Mouse (Mus musculus) hindbrain, postnatal 0 days (tissue): ENCODE measurements at regions not wholly inside any gene's neighbourhood (a gene's known extent, or its start where the extent isn't known, plus 50 kb on each side); places are given as distances from the start of the nearest gene placed in this dataset.
"Not testable (repeated sequence)": the region's sequence is repeated elsewhere in the genome, so short reads cannot be mapped to it uniquely, and the experiment has no call there.

Experiments
- ATAC-seq: fragments of 200-750 bp; cut with Nextera tagmentation; 2 replicates; pipeline ENCODE4 v1.8.0; 2017; ENCODE audit warnings: mild to moderate bottlenecking, moderate TSS enrichment, moderate library complexity
- DNase-seq: peaks from one replicate; pipeline ENCODE4 v3.0.0-alpha.2; 2015; ENCODE audit warnings: low spot score
- H3K27ac ChIP-seq: fragments of 300-500 bp; sonication (generic); 2 replicates; pipeline ENCODE4 v1.5.1; 2014; ENCODE audit warnings: mild to moderate bottlenecking
- H3K27me3 ChIP-seq: fragments of 300-500 bp; sonication (generic); 2 replicates; pipeline ENCODE4 v1.6.1; 2014; ENCODE audit warnings: low read length, mixed read lengths; ENCODE audit not compliant: insufficient read depth
- H3K36me3 ChIP-seq: fragments of 300-500 bp; sonication (generic); 2 replicates; pipeline ENCODE4 v1.6.1; 2014; ENCODE audit warnings: low read length, mixed read lengths; ENCODE audit not compliant: insufficient read depth
- H3K4me1 ChIP-seq: fragments of 300-500 bp; sonication (generic); 2 replicates; pipeline ENCODE4 v1.6.1; 2014; ENCODE audit warnings: antibody characterized with exemption, low read length, mixed read lengths; ENCODE audit not compliant: insufficient read depth
- H3K4me2 ChIP-seq: fragments of 300-500 bp; sonication (generic); 2 replicates; pipeline ENCODE4 v1.6.1; 2014; ENCODE audit warnings: low read depth, mild to moderate bottlenecking, low read length, moderate library complexity, mixed read lengths
- H3K4me3 ChIP-seq: fragments of 300-500 bp; sonication (generic); 2 replicates; pipeline ENCODE4 v1.5.1; 2014; ENCODE audit warnings: low read length
- H3K9ac ChIP-seq: fragments of 300-500 bp; sonication (generic); replicated peaks from 2 replicates; pipeline ENCODE4 v1.6.1; 2014; ENCODE audit warnings: mild to moderate bottlenecking, low read length, moderate library complexity, mixed read lengths
- H3K9me3 ChIP-seq: fragments of 300-500 bp; sonication (generic); 2 replicates; pipeline ENCODE4 v1.6.1; 2016; ENCODE audit warnings: low read length, mixed read lengths
- CTCF ChIP-seq: IDR thresholded peaks from 2 replicates; pipeline ENCODE4 v1.5.1; 2016; ENCODE audit warnings: antibody characterized with exemption, control low read depth, low read depth
- WGBS: fragments of 180-500 bp; shearing (Covaris S2); extraction: QIAGEN DNeasy Blood & Tissue Kit; methylation state at CpG from one replicate; pipeline ENCODE4 v1.1.7; 2014; 5-methylcytosine and 5-hydroxymethylcytosine counted together

DNA sequence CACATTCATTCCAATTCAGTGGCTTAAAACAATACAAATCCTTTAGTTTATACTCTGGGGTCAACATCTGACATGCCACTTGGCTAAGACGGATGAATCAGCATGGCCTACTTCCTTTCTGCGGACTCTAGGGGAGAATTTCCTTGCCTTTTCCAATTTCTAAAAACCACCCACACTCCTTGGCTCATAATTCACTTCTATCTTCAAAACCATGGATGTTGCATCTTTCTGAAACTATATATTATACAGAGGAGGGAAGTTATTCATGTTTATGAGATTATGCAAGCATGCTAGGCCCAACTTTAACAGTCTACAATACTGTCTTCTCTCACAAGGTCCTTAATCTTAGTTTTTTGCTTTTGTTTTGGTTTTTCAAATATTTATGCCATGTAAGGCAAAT is 273.0 kb upstream of the Col8a1 start:
- no peaks in the 10 kb centered on the region for H3K36me3 ChIP-seq
- no peak overlapping the region for H3K27ac ChIP-seq
- H3K9me3 ChIP-seq: no peaks in the 10 kb centered on the region
- no peak overlapping the region for H3K4me3 ChIP-seq
- no peak overlapping the region for H3K9ac ChIP-seq
- 79% methylated on average over 2 of the region's 2 CpGs for WGBS
- ATAC-seq (no peak), DNase-seq (no peak)
- H3K4me2 ChIP-seq: no peak overlapping the region
- H3K27me3 ChIP-seq: no peaks in the 10 kb centered on the region
- no peak for TF ChIP-seq CTCF
- H3K4me1 ChIP-seq: no peaks in the 10 kb centered on the region

DNA sequence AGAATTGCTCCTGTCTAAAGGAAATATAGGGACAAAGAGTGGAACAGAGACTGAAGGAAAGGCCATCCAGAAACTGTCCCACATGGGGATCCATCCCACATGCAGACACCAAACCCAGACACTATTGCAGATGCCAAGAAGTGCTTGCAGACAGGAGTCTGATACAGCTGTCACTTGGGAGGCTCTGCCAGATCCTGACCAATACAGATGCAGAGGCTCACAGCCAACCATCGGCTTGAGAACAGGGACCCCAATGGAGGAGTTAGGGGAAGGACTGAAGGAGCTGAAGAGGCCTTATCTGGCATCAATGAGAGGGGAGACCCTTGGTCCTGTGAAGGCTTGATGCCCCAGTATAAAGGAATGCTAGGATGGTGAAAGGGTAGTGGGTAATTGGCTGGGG is 274.0 kb upstream of the Col8a1 start:
- not testable (repeated sequence) for DNase-seq, H3K4me3 ChIP-seq, H3K4me1 ChIP-seq, H3K9me3 ChIP-seq, H3K9ac ChIP-seq, H3K36me3 ChIP-seq, H3K27ac ChIP-seq, H3K4me2 ChIP-seq, H3K27me3 ChIP-seq, ATAC-seq
- WGBS: 79% methylated on average over 1 of the region's 1 CpGs

DNA sequence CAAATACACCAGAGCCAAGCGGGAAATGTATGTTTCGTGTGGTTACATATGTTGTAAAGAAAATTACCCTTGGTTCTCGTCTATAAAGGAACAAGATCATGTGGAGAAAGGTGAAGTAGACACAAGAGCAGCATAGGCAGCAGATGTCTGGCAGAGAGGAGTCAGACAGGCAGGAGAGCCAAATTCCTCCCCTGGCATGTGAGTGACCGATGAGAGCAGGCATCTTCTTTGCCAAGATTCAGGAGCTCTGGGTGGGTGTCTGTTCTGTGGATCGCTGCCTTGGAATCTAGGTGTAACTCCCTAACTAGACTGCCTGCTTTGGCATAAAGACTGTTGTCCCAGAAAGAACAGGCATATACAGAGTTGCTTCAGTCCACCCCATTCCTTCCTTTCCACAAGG is 275.1 kb upstream of the Col8a1 start:
- Histone ChIP-seq H3K4me2 (no peak overlapping the region), H3K9ac (no peak overlapping the region), H3K36me3 (no peaks in the 10 kb centered on the region), H3K9me3 (no peaks in the 10 kb centered on the region), H3K4me3 (no peak overlapping the region), H3K4me1 (no peaks in the 10 kb centered on the region), H3K27ac (no peak overlapping the region), H3K27me3 (no peaks in the 10 kb centered on the region)
- WGBS: 57% methylated on average over 5 of the region's 5 CpGs
- no peak for TF ChIP-seq CTCF
- no peak for ATAC-seq
- peak; percentile 42 for DNase-seq

DNA sequence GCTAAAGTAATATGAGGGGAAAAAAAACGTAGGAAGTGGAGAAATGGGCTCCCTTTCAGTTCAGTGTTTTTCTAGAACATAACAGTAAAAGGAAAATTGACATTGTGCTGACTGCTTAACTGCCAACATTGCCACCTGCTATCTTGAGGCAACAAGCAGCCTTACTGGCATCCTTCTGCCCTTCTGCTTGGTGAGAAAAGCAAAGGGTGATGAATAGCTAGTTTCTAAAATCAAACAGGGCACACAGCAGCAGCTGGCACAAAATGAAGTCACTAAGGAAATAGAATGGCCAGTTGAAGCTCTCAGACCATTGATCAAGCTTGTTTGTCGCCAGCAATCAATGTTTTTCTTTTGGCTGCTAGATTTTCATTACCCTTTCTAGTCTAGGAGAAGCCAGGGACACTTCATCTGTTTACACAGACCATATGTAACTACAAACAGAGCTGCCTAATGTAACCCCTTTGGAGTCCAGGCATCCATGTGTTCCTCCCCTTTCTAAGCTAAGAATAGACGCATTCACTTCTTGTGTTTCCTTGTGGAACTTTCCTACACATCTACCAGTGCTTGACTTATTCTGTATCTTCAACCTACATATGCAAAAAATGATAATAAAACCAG is 314.2 kb upstream of the Col8a1 start:
- Histone ChIP-seq H3K27ac (no peak overlapping the region), H3K4me1 (no peaks in the 10 kb centered on the region), H3K9ac (no peak overlapping the region), H3K4me3 (no peak overlapping the region), H3K4me2 (no peak overlapping the region), H3K27me3 (no peaks in the 10 kb centered on the region), H3K36me3 (no peaks in the 10 kb centered on the region), H3K9me3 (no peaks in the 10 kb centered on the region)
- ATAC-seq (peak; percentile 29; the same call in 1 of the 2 replicates), DNase-seq (peak; percentile 45)
- 53% methylated on average over 3 of the region's 3 CpGs for WGBS
- TF ChIP-seq CTCF: no peak

DNA sequence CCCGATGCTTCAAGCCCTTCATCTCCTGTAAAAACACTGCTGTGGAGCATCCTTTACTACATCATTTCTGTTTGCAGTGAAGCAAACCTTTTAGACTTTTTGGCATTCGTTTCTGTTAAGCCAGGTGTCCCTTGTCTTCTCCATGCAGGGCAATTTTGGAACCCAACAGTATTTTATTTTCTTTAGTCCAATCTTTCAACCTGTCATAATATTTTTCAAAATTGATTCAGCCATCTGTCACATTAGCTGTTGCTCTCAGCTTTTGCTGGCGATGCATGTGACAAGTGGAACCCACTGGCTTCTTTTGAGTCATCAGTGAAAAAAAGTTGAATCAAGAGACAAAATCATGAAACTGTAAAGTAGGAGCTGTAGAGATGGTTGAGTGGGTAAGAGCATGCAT is 317.9 kb upstream of the Col8a1 start:
- H3K27ac ChIP-seq: no peak overlapping the region
- H3K4me1 ChIP-seq: no peaks in the 10 kb centered on the region
- H3K27me3 ChIP-seq: no peaks in the 10 kb centered on the region
- no peak for TF ChIP-seq CTCF
- no peak overlapping the region for H3K9ac ChIP-seq
- 74% methylated on average over 3 of the region's 3 CpGs for WGBS
- DNase-seq: peak; percentile 2
- H3K9me3 ChIP-seq: no peaks in the 10 kb centered on the region
- H3K4me2 ChIP-seq: no peak overlapping the region
- no peaks in the 10 kb centered on the region for H3K36me3 ChIP-seq
- no peak for ATAC-seq
- H3K4me3 ChIP-seq: no peak overlapping the region

DNA sequence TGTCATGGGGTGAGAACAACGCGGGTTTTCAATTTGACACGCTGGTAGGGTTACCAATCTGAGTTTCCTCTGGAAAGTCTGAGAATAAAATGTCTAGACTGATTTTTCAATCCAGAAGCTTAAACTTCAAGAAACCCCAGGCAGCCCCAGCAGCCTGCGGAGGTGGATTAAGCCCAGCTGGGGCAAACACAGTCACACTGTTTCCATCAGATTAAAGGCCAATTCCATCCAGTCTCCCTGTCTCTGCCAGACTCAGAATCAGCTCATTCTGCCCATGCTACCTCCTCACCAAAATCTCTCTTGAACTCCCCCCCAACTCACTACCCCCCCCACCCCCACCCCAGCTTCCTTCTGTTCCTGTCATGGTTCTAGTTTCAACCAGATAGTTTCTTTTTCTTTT is 307.9 kb upstream of the Dcbld2 start:
- no peak overlapping the region for H3K4me2 ChIP-seq
- no peak for DNase-seq
- no peak overlapping the region for H3K9ac ChIP-seq
- no peak overlapping the region for H3K4me3 ChIP-seq
- no peaks in the 10 kb centered on the region for H3K4me1 ChIP-seq
- H3K9me3 ChIP-seq: no peaks in the 10 kb centered on the region
- no peaks in the 10 kb centered on the region for H3K27me3 ChIP-seq
- TF ChIP-seq CTCF: no peak
- 33% methylated on average over 4 of the region's 4 CpGs for WGBS
- no peaks in the 10 kb centered on the region for H3K36me3 ChIP-seq
- ATAC-seq: no peak
- no peak overlapping the region for H3K27ac ChIP-seq

DNA sequence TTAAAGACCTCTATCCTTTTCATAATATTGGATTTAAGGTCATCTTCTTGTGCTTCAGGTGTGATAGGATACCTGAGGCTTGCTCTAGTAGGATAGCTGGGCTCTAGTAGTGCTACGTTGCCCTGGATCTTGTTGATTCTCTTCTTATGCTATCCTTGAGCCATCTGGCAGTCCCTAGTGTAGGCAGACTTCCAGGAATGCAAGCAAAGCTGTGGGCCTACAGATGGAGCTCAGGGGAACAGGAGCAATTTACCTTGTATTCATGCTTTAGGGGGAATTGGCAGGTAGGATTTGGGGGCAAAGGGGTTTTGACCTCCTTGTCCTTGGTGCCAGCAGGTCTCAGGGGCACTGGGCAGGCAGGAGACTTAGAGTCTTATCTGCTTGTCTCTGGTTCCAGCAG is 297.8 kb upstream of the Dcbld2 start:
- TF ChIP-seq CTCF: no peak
- DNase-seq (no peak), ATAC-seq (no peak)
- Histone ChIP-seq H3K27me3 (no peaks in the 10 kb centered on the region), H3K4me1 (no peaks in the 10 kb centered on the region), H3K4me3 (no peak overlapping the region), H3K9ac (no peak overlapping the region), H3K27ac (no peak overlapping the region), H3K9me3 (no peaks in the 10 kb centered on the region), H3K36me3 (no peaks in the 10 kb centered on the region), H3K4me2 (no peak overlapping the region)
- 79% methylated on average over 1 of the region's 1 CpGs for WGBS
